Mouse (Mus musculus) cerebellum, adult 2 months (tissue): ENCODE measurements around the gene Gm6034.
"Not testable (repeated sequence)": the region's sequence is repeated elsewhere in the genome, so short reads cannot be mapped to it uniquely, and the experiment has no call there.

Experiments
- CTCF ChIP-seq: fragments of 200-500 bp; IDR thresholded peaks from 2 replicates; pipeline ENCODE4 v1.5.1; 2011; ENCODE audit warnings: low read depth, mild to moderate bottlenecking, control low read depth, low read length, moderate library complexity, borderline replicate concordance; ENCODE audit not compliant: insufficient read depth
- POLR2A ChIP-seq: fragments of 200-500 bp; IDR thresholded peaks from 2 replicates; pipeline ENCODE4 v1.6.1; 2011; ENCODE audit warnings: low read length, control low read depth, borderline replicate concordance; ENCODE audit not compliant: insufficient read depth

- TF ChIP-seq CTCF = not testable (repeated sequence)
- TF ChIP-seq POLR2A = peak; percentile 38; the same call in 1 of the 2 replicates
Measured at GRCm38 (mm10) chr17:36042610-36043169, at the start of gene Gm6034, which contains the start of gene H2-T22.
